Mouse (Mus musculus) intestine, embryonic 15.5 days (tissue): ENCODE data around the gene Mast2. TPM values are rescaled to one million over a fixed set of nuclear protein-coding genes. Genes with fewer than 3 reads are reported as not detected.

Experiments used
- ATAC-seq: fragments of 200-750 bp; cut with Nextera tagmentation; 2 replicates; pipeline ENCODE4 v1.8.0; 2017; ENCODE audit warnings: moderate TSS enrichment, moderate library complexity
- H3K27ac ChIP-seq: fragments of 300-500 bp; sonication (generic); 2 replicates; pipeline ENCODE4 v1.5.1; 2015; ENCODE audit warnings: mild to moderate bottlenecking, inconsistent platforms
- H3K27me3 ChIP-seq: fragments of 300-500 bp; sonication (generic); replicated peaks from 2 replicates; pipeline ENCODE4 v1.6.1; 2015; ENCODE audit warnings: inconsistent platforms
- H3K36me3 ChIP-seq: fragments of 300-500 bp; sonication (generic); 2 replicates; pipeline ENCODE4 v1.6.1; 2015; ENCODE audit warnings: inconsistent platforms
- H3K4me1 ChIP-seq: fragments of 300-500 bp; sonication (generic); replicated peaks from 2 replicates; pipeline ENCODE4 v1.6.1; 2015; ENCODE audit warnings: inconsistent platforms
- H3K4me2 ChIP-seq: fragments of 300-500 bp; sonication (generic); replicated peaks from 2 replicates; pipeline ENCODE4 v1.6.1; 2015; ENCODE audit warnings: mild to moderate bottlenecking, inconsistent platforms
- H3K4me3 ChIP-seq: fragments of 300-500 bp; sonication (generic); replicated peaks from 2 replicates; pipeline ENCODE4 v1.5.1; 2015; ENCODE audit warnings: inconsistent platforms
- H3K9ac ChIP-seq: fragments of 300-500 bp; sonication (generic); 2 replicates; pipeline ENCODE4 v1.6.1; 2015; ENCODE audit warnings: inconsistent platforms
- H3K9me3 ChIP-seq: fragments of 300-500 bp; sonication (generic); 2 replicates; pipeline ENCODE4 v1.6.1; 2016; ENCODE audit warnings: inconsistent platforms
- WGBS: fragments of 180-500 bp; shearing (Covaris S2); methylation state at CpG from one replicate; pipeline ENCODE4 v1.1.7; 2015; 5-methylcytosine and 5-hydroxymethylcytosine counted together
- polyA plus RNA-seq: library from polyadenylated mRNA; unstranded; fragments of >200 nt; fragmentation: Nextera tagmentation; extraction: Ambion mirVana; gene quantifications from 2 replicates; pipeline ENCODE4 v1.2.1, GENCODE M21; 2015

The Mast2 gene
- polyA plus RNA-seq, 1 experiment from 2014 or later, result 13.5 TPM

GRCm38 (mm10) chr4:116461943-116462342 is 2.0 kb downstream of the Mast2 start:
- H3K36me3 ChIP-seq, result no peaks in the 10 kb centered on the region
- no peak overlapping the region for H3K27ac ChIP-seq
- no peak for ATAC-seq
- no peaks in the 10 kb centered on the region for H3K27me3 ChIP-seq
- no peak overlapping the region for H3K9ac ChIP-seq
- H3K4me1 ChIP-seq, result peaks cover 11% of the 10 kb centered on the region; the same call in 1 of the 2 replicates
- 90% methylated on average over 3 of the region's 3 CpGs for WGBS
- H3K9me3 ChIP-seq, result no peaks in the 10 kb centered on the region
- H3K4me3 ChIP-seq, result no peak overlapping the region
- H3K4me2 ChIP-seq, result no peak overlapping the region

- Histone ChIP-seq H3K9ac (no peak overlapping the region), H3K27ac (no peak overlapping the region), H3K36me3 (no peaks in the 10 kb centered on the region), H3K4me2 (no peak overlapping the region), H3K27me3 (no peaks in the 10 kb centered on the region), H3K4me1 (no peaks in the 10 kb centered on the region), H3K9me3 (no peaks in the 10 kb centered on the region), H3K4me3 (no peak overlapping the region)
- ATAC-seq, result no peak
These were observed 12.4 kb downstream of the Mast2 start for GRCm38 (mm10) chr4:116451553-116451952.

GRCm38 (mm10) chr4:116449951-116450350 is 14.0 kb downstream of the Mast2 start:
- Histone ChIP-seq H3K9ac (no peak overlapping the region), H3K4me3 (no peak overlapping the region), H3K4me2 (no peak overlapping the region), H3K27ac (no peak overlapping the region), H3K9me3 (no peaks in the 10 kb centered on the region), H3K27me3 (no peaks in the 10 kb centered on the region), H3K4me1 (no peaks in the 10 kb centered on the region), H3K36me3 (no peaks in the 10 kb centered on the region)
- 0 out of 2 replicates have a peak, but pooled peaks have one; percentile 31 for ATAC-seq

- ATAC-seq, result no peak
- WGBS, result 55% methylated on average over 8 of the region's 8 CpGs
- H3K27ac ChIP-seq, result no peak overlapping the region
These were observed 15.3 kb downstream of the Mast2 start for GRCm38 (mm10) chr4:116448673-116449072.

GRCm38 (mm10) chr4:116439383-116439782 is 24.6 kb downstream of the Mast2 start:
- no peak for ATAC-seq
- Histone ChIP-seq H3K9ac (no peak overlapping the region), H3K9me3 (no peaks in the 10 kb centered on the region), H3K4me3 (no peak overlapping the region), H3K27ac (no peak overlapping the region), H3K4me2 (no peak overlapping the region), H3K36me3 (no peaks in the 10 kb centered on the region), H3K4me1 (no peaks in the 10 kb centered on the region), H3K27me3 (no peaks in the 10 kb centered on the region)
- whole genome bisulfite sequencing, result 98% methylated on average over 1 of the region's 1 CpGs

More at GRCm38 (mm10) chr4:116448673-116449072, 15.3 kb downstream of the Mast2 start:
- Histone ChIP-seq H3K27me3 (no peaks in the 10 kb centered on the region), H3K4me3 (no peak overlapping the region), H3K4me1 (no peaks in the 10 kb centered on the region), H3K4me2 (no peak overlapping the region), H3K9ac (no peak overlapping the region), H3K9me3 (no peaks in the 10 kb centered on the region), H3K36me3 (no peaks in the 10 kb centered on the region)

GRCm38 (mm10) chr4:116438561-116438960 is 25.4 kb downstream of the Mast2 start:
- Histone ChIP-seq H3K9ac (no peak overlapping the region), H3K27me3 (no peaks in the 10 kb centered on the region), H3K4me3 (no peak overlapping the region), H3K27ac (no peak overlapping the region), H3K4me2 (no peak overlapping the region), H3K4me1 (no peaks in the 10 kb centered on the region), H3K9me3 (no peaks in the 10 kb centered on the region), H3K36me3 (no peaks in the 10 kb centered on the region)
- ATAC-seq, result no peak

- Histone ChIP-seq H3K27me3 (no peaks in the 10 kb centered on the region), H3K9me3 (no peaks in the 10 kb centered on the region), H3K4me2 (no peak overlapping the region), H3K4me1 (no peaks in the 10 kb centered on the region), H3K27ac (no peak overlapping the region), H3K9ac (no peak overlapping the region), H3K4me3 (no peak overlapping the region), H3K36me3 (no peaks in the 10 kb centered on the region)
- ATAC-seq, result no peak
- WGBS, result 92% methylated on average over 4 of the region's 4 CpGs
These were observed 28.4 kb downstream of the Mast2 start for GRCm38 (mm10) chr4:116435626-116436025.

- Histone ChIP-seq H3K9ac (no peak overlapping the region), H3K27ac (no peak overlapping the region), H3K27me3 (no peaks in the 10 kb centered on the region), H3K9me3 (no peaks in the 10 kb centered on the region), H3K4me2 (no peak overlapping the region), H3K4me3 (no peak overlapping the region), H3K36me3 (no peaks in the 10 kb centered on the region), H3K4me1 (no peaks in the 10 kb centered on the region)
- WGBS, result 83% methylated on average over 1 of the region's 1 CpGs
- ATAC-seq, result no peak
These were observed 41.8 kb downstream of the Mast2 start for GRCm38 (mm10) chr4:116422186-116422585.

GRCm38 (mm10) chr4:116421170-116421569 is 42.8 kb downstream of the Mast2 start:
- no peak overlapping the region for H3K4me3 ChIP-seq
- WGBS, result 96% methylated on average over 3 of the region's 3 CpGs
- H3K27ac ChIP-seq, result no peak overlapping the region
- H3K36me3 ChIP-seq, result no peaks in the 10 kb centered on the region
- no peak overlapping the region for H3K4me2 ChIP-seq
- no peak for ATAC-seq
- H3K9ac ChIP-seq, result no peak overlapping the region
- no peaks in the 10 kb centered on the region for H3K27me3 ChIP-seq
- no peaks in the 10 kb centered on the region for H3K9me3 ChIP-seq
- no peaks in the 10 kb centered on the region for H3K4me1 ChIP-seq

GRCm38 (mm10) chr4:116412993-116413392 is 51.0 kb downstream of the Mast2 start:
- Histone ChIP-seq H3K9ac (no peak overlapping the region), H3K27me3 (no peaks in the 10 kb centered on the region), H3K4me1 (0 out of 2 replicates have a peak, but pooled peaks cover 4% of the 10 kb centered on the region), H3K9me3 (no peaks in the 10 kb centered on the region), H3K4me3 (no peak overlapping the region), H3K36me3 (no peaks in the 10 kb centered on the region), H3K27ac (no peak overlapping the region), H3K4me2 (no peak overlapping the region)
- no peak for ATAC-seq
- WGBS, result 19% methylated on average over 1 of the region's 1 CpGs

GRCm38 (mm10) chr4:116411401-116411800 is 52.6 kb downstream of the Mast2 start:
- Histone ChIP-seq H3K4me3 (no peak overlapping the region), H3K27ac (no peak overlapping the region), H3K27me3 (no peaks in the 10 kb centered on the region), H3K36me3 (no peaks in the 10 kb centered on the region), H3K4me1 (0 out of 2 replicates have a peak, but pooled peaks cover 4% of the 10 kb centered on the region), H3K4me2 (no peak overlapping the region), H3K9ac (no peak overlapping the region), H3K9me3 (no peaks in the 10 kb centered on the region)
- ATAC-seq, result 0 out of 2 replicates have a peak, but pooled peaks have one; percentile 31

GRCm38 (mm10) chr4:116406668-116407067 is 57.3 kb downstream of the Mast2 start:
- no peaks in the 10 kb centered on the region for H3K4me1 ChIP-seq
- 81% methylated on average over 2 of the region's 2 CpGs for WGBS
- no peak overlapping the region for H3K9ac ChIP-seq
- no peak overlapping the region for H3K4me3 ChIP-seq
- H3K4me2 ChIP-seq, result no peak overlapping the region
- H3K9me3 ChIP-seq, result no peaks in the 10 kb centered on the region
- H3K36me3 ChIP-seq, result no peaks in the 10 kb centered on the region
- no peaks in the 10 kb centered on the region for H3K27me3 ChIP-seq
- no peak overlapping the region for H3K27ac ChIP-seq
- ATAC-seq, result no peak

GRCm38 (mm10) chr4:116405955-116406351 is 58.0 kb downstream of the Mast2 start:
- no peak for ATAC-seq
- no peak overlapping the region for H3K9ac ChIP-seq
- no peak overlapping the region for H3K27ac ChIP-seq
- peak overlapping the region; percentile 34; the same call in 1 of the 2 replicates for H3K4me2 ChIP-seq
- H3K27me3 ChIP-seq, result no peaks in the 10 kb centered on the region
- H3K9me3 ChIP-seq, result no peaks in the 10 kb centered on the region
- no peaks in the 10 kb centered on the region for H3K36me3 ChIP-seq
- no peaks in the 10 kb centered on the region for H3K4me1 ChIP-seq
- no peak overlapping the region for H3K4me3 ChIP-seq
- 52% methylated on average over 8 of the region's 8 CpGs for WGBS
